Mouse (Mus musculus) neural tube, embryonic 10.5 days (tissue): Measurements from ENCODE around the gene Dgcr6.
"Not testable (repeated sequence)": the region's sequence is repeated elsewhere in the genome, so short reads cannot be mapped to it uniquely, and the experiment has no call there.

Source experiments
- DNase-seq: peaks from one replicate; pipeline ENCODE4 v3.0.0-alpha.2; 2017; ENCODE audit warnings: low spot score; ENCODE audit errors: extremely low spot score

Dgcr6 gene

GRCm38 (mm10) chr16:18052731-18053202 lies at the start of gene Dgcr6:
Dgcr6 (plus strand) TSS chr16:18052860.
- peak; percentile 84 for DNase-seq

- no peak for DNase-seq
Observed at GRCm38 (mm10) chr16:18004589-18004988, 48.1 kb upstream of the Dgcr6 start.

- DNase-seq: no peak
Observed at GRCm38 (mm10) chr16:18007083-18007482, 45.6 kb upstream of the Dgcr6 start.

- no peak for DNase-seq
Observed at GRCm38 (mm10) chr16:18011101-18011500, 41.6 kb upstream of the Dgcr6 start.

DNA sequence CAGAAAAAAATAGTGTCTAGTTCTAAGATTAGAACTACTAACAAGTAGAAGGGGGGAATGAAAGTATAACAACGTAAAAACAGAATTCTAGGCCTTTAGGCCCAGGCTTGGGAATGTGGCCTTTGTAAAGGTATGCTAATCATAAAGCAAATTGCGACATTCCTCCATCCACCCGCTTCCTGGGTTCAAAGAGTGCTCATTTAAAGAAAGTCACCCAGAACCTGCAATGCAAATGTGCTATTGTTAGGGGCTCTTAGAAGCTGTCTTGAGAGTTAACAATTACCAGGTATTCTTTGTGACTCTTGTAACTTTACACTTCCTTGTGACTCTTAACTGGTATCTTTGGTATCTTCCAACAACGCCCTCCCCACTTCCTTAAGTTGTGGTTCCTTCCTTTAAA lies 36.2 kb upstream of the Dgcr6 start:
- DNase-seq: not testable (repeated sequence)

DNA sequence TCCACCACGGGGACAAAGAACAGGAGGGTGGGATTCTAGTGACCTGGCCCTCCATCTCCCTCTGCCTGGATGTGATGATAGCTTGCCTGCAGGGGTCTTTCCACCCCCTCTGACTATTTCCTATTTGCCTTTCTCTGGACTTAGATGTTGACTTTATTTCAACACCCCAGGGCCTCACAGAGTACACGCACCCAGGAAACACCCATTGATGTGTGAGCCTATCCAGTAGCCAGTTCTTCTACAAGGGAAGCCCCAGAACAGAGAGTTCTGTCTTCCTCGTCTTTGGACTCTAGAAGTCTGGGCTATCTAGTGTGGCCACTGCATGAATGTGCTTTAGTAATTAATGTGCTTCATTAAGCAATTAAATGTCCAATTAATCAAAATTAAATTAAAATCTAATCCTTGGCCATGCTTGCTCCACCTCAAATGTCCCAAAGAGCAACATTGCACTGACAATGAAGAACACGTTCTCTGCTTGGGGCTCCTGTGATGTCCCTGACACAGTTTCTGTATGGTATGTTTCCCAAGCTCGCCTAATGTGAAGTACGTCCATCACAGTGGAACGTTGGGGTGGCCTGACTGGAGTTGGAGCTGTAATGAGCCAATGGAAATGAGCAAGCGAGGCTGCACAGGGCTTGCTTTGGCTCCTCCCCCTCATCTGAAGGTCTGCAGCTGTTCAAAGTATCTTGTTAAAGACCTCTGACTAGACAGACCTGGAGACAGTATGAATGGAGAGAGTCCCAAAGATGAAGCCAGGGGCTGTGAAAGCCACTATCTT lies 29.7 kb upstream of the Dgcr6 start:
- no peak for DNase-seq

DNA sequence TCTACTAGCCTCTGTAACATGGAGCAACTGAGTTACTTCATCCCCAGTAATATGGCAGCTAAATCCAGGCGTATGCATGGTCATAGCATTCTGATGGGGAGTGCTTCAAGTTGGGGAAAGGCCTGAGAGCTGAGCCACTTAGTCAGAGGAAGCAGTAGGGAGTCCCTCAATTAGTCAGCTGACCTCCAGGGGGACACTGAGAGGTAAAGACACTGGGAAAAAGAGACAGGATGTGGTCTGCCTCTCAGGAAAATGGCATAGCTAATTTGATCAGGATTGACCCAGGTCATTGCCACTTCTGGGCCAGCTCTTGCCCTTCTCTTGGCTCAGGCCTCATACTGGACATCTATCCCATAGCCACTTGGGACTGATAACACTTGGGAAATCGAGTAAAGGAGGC lies 25.3 kb upstream of the Dgcr6 start:
- no peak for DNase-seq

DNA sequence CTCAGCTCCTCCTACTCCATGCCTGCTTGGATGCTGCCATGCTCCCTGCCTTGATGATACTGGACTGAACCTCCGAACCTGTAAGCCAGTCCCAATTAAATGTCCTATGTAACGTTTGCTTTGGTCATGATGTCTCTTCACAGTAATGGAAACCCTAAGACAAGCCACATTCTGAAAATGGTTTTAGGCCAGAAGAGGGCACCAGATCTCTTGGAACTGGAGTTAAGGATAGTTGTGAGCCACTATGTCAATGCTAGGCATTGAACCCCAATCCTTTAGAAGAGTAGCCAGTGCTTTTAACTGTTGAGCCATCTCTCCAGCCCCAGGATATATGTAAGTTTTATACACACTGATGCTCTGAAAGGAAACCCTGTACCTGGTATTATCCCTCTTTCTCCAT lies 20.9 kb upstream of the Dgcr6 start:
- DNase-seq: no peak

GRCm38 (mm10) chr16:18033289-18033688 lies 19.4 kb upstream of the Dgcr6 start:
- DNase-seq: no peak

- DNase-seq: no peak
Observed at GRCm38 (mm10) chr16:18034286-18034685, 18.4 kb upstream of the Dgcr6 start.

- peak; percentile 41 for DNase-seq
Observed at GRCm38 (mm10) chr16:18036425-18036955, 16.2 kb upstream of the Dgcr6 start.

GRCm38 (mm10) chr16:18037025-18037424 lies 15.6 kb upstream of the Dgcr6 start:
- no peak for DNase-seq

DNA sequence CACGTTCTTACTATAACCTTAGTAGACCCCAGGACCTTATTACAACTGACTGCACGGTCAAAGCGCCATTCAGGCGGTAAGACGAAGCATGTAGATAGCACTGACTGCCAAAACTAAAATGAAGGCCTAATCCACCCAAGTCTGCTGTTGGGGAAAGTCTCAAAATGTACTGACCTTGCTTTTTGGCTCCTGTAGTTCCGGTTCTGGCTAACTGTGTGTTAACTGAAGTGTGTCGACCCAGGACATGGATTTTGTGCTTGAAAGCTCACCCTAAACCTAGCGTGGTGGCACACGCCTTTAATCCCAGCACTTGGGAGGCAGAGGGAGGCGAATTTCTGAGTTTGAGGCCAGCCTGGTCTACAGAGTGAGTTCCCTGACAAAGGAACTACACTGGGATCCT lies 7.7 kb upstream of the Dgcr6 start:
- DNase-seq: no peak

DNA sequence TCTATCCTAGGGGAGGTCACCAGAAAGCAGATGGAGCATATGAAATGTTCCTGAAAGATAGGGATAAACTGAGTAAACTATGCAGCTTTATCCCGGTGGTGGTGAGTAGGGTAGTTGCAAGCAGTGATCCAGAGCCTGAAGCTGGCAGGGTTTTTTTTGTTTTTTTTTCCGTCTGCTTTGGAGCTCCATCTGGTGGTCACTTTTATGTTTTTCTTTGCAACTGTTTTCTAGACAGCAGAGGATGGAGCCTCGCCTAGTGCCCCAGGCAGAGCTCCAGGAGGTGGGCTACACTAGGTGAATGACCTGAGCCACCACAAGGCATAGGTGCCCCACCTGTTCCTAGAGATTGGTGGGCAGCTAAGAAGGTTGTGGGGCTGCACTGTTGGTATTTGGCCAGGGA lies 5.0 kb upstream of the Dgcr6 start:
- DNase-seq: peak; percentile 43

- no peak for DNase-seq
Observed at GRCm38 (mm10) chr16:18048071-18048470, 4.6 kb upstream of the Dgcr6 start.

DNA sequence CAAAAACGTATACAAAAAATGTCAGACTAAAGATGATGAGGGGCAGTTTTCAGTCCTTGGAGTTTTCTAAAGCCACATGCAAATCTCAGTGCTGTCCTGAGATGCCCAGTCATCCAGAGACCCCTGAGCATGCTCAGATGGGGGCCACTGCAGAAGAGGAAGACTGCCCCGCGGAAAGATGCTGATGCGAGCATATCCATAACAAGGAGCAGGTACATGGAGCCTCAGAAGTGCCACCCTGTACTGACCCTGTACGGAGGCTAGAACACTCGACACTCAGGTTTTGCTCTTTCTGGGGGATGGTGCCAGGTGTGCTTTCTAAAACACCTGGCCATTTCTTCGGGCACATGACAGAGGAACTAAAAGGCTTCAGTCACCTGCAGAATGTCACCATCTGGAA lies 338 bp upstream of the Dgcr6 start:
- DNase-seq: no peak

- no peak for DNase-seq
Observed at GRCm38 (mm10) chr16:18056215-18056614, 3.6 kb downstream of the Dgcr6 start.

DNA sequence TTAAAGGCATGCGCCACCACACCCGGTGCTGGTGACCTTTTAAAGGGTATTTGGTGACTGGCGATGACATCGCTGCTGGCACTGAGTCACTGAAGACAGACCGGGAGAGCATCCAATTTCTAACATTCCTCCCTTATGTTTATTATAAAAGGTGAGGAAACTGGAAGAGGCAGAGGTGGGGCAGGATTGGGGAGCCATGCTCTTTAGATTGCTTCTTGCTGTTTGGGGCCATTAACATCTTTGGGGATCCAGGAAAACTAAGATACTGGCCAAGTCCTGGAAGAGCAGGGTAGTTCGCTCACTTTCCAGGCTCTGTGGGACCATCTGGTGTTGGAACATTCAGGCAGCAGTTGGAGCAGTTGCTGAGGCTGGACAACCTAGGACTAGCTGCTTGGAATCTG lies 5.7 kb downstream of the Dgcr6 start:
- DNase-seq: no peak

DNA sequence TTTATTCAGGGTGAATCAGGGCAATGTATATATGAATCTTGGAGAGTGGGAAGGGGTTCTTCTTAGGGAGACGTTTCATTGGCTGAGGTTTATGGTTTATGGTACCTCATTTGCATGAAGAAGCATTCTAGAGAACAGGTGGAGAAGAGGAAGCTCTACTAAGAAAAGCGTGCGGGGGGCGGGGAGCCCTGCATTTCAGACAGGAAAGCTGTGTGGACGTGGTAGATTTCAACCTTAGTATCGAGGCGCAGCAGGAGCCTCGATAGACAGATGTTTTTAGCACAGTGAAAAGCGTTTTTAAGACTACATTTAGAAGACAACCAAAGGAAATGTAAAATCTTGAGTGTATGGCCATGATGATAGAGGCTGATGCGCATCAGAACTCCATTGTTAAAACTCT lies 6.6 kb downstream of the Dgcr6 start:
- DNase-seq: no peak

DNA sequence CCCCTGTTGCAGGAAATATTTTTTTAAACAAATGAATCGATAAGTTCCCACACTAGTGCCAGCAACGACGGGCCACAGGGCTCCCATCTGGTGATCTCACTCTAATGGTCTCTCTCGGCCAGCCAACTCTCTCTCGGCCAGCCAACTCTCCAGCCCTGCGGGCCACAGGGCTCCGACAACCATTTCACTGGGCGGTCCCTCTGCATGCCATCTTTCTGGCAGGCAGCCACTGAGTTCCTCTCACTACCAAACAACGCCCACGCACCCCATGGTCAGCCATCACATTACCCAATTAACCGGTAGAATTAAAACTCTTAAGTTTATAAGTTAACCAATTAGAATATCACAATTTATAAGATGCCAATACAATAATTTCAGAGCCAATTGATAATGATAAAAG lies 8.5 kb downstream of the Dgcr6 start:
- DNase-seq: no peak

DNA sequence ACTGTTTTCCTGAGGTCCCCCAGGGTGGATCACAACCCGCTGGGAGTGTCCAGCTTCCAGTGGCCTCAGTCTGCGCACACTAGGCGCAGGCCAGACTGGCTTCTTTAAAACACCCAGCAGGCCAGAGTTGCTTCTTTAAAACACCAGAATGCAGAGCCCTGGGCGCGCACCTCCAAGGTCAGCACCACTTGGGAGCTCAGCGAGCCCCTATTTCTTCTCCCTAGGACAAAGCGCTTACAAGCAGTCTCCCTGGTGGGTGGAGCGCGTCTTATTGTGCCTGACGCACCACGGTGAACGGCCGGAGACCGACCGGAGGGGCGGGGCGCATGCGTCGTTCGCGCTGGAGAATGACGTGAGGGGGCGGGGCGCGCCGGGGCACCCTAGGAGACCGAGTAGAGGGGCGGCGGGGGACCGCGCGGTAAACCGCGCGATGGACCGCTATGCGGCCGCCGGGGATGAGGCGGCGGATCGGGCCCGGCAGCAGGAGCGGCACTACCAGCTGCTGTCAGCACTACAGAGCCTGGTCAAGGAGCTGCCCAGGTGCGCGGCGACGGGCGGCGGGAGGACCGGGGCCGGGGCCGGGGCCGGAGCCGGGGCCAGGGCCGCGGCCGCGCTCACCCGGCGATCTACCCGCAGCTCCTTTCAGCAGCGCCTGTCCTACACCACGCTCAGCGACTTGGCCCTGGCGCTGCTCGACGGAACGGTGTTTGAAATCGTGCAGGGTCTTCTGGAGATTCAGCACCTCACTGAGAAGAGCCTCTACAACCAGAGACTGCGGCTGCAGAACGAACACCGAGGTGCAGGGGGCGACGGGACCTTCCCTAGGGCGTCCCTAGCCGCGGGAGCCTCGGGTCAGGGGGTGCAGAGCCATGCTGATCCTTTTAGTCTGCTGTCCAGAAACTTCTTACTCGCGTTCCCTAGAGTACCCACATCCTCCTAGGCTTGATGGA lies 13.7 kb downstream of the Dgcr6 start:
- DNase-seq: peak; percentile 95
